Mouse (Mus musculus) embryonic fibroblast, embryonic 13.5 days (primary cell): ENCODE measurements at regions not wholly inside any gene's neighbourhood (a gene's known extent, or its start where the extent isn't known, plus 50 kb on each side); places are given as distances from the start of the nearest gene placed in this dataset.

Source experiments
- CTCF ChIP-seq: IDR thresholded peaks from 2 replicates; pipeline ENCODE4 v1.5.1; 2011; ENCODE audit warnings: mild to moderate bottlenecking, control low read depth, low read length, moderate library complexity, borderline replicate concordance; ENCODE audit not compliant: insufficient read depth
- POLR2A ChIP-seq: IDR thresholded peaks from 2 replicates; pipeline ENCODE4 v1.6.1; 2011; ENCODE audit warnings: low read depth, mild to moderate bottlenecking, control low read depth, low read length, moderate library complexity

DNA sequence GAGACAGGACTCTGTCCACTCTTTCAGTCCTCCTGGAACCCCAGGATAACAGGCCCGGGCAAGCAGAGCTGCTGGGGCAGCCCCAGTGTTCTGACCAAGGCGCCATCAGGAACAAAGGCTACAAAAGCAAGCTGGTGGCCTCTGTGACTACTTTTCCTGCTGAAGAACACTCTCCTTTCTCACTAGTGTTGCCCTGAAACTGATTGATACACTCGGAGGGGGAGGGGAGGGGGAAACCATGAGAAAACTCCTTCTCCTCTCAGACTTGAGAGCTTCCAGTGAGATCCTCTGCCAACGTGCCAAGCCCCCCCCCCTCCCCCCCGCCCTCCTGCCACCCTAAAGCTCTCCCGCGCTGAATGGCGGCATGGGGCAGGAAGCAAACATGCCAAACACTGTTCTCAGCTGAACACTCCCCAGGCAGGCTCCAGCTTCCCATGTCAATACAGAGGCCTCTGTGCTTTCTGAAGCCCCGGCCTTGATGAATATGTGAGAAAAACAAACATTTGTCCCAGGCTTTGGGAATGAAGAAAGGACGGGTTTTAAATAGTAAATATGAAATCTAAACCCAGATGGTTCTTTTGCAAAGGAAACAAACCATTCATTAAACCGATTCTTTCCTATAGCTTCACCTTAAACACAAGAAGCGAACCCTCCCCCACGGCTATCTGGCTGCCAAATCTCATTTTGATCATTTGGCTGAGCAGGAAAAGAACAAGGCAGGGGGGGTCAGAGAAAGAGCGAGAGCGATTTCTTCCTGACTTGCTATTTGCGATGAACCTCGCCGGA, 166.3 kb upstream of the Rgma start:
- TF ChIP-seq CTCF (no peak), POLR2A (no peak)
